Mouse (Mus musculus) liver, embryonic 14.5 days (tissue): ENCODE data around the gene Nthl1. TPM values are rescaled to one million over a fixed set of nuclear protein-coding genes. Genes with fewer than 3 reads are reported as not detected.
A peak's percentile ranks its signal among the peaks of the same experiment; 100 is the strongest.
"Not testable (repeated sequence)": the region's sequence is repeated elsewhere in the genome, so short reads cannot be mapped to it uniquely, and the experiment has no call there.

Experiments used
- ATAC-seq: fragments of 200-750 bp; cut with Nextera tagmentation; 2 replicates; pipeline ENCODE4 v1.8.0; 2017; ENCODE audit warnings: moderate number of reproducible peaks, mild to moderate bottlenecking, moderate library complexity; ENCODE audit not compliant: insufficient read depth
- DNase-seq, 3 experiments: peaks; one replicate each; pipeline ENCODE4 v3.0.0-alpha.2; 2012 to 2013; ENCODE audit warnings: low read depth in 3 of 3, low spot score in 3 of 3
- H3K27ac ChIP-seq: fragments of 300-500 bp; sonication (generic); 2 replicates; pipeline ENCODE4 v1.5.1; 2014; ENCODE audit warnings: moderate library complexity, mild to moderate bottlenecking, control low read depth, inconsistent platforms
- H3K27me3 ChIP-seq: fragments of 300-500 bp; sonication (generic); 2 replicates; pipeline ENCODE4 v1.6.1; 2014; ENCODE audit warnings: mild to moderate bottlenecking, low read length, moderate library complexity; ENCODE audit not compliant: control insufficient read depth, insufficient read depth
- H3K36me3 ChIP-seq: fragments of 300-500 bp; sonication (generic); replicated peaks from 2 replicates; pipeline ENCODE4 v1.6.1; 2014; ENCODE audit warnings: low read depth; ENCODE audit not compliant: control insufficient read depth, insufficient read depth
- H3K4me1 ChIP-seq, 2 experiments: fragments of 200-500 bp in 1 of 2; fragments of 300-500 bp in 1 of 2; sonication (generic) in 1 of 2; replicated peaks; 2 replicates each; pipeline ENCODE4 v1.6.1; 2012 to 2014; ENCODE audit warnings: antibody characterized with exemption in 1 of 2, inconsistent platforms in 1 of 2, low read length in 1 of 2; ENCODE audit not compliant: control insufficient read depth in 2 of 2, insufficient read depth in 2 of 2
- H3K4me2 ChIP-seq: fragments of 300-500 bp; sonication (generic); 2 replicates; pipeline ENCODE4 v1.6.1; 2014; ENCODE audit warnings: low read depth, mild to moderate bottlenecking, control low read depth, moderate library complexity
- H3K4me3 ChIP-seq, 2 experiments: fragments of 200-500 bp in 1 of 2; fragments of 300-500 bp in 1 of 2; sonication (generic) in 1 of 2; 2 replicates each; pipeline ENCODE4 v1.5.1; 2012 to 2014; ENCODE audit warnings: low read depth in 2 of 2, low read length in 2 of 2, mild to moderate bottlenecking in 2 of 2, control low read depth in 1 of 2, inconsistent platforms in 1 of 2, moderate library complexity in 1 of 2; ENCODE audit not compliant: insufficient read depth in 1 of 2
- H3K9ac ChIP-seq: fragments of 300-500 bp; sonication (generic); replicated peaks from 2 replicates; pipeline ENCODE4 v1.6.1; 2014; ENCODE audit warnings: mild to moderate bottlenecking, control low read depth, moderate library complexity
- H3K9me3 ChIP-seq: fragments of 300-500 bp; sonication (generic); 2 replicates; pipeline ENCODE4 v1.6.1; 2016; ENCODE audit warnings: low read length, mixed read lengths; ENCODE audit not compliant: control insufficient read depth
- CTCF ChIP-seq: IDR thresholded peaks from 2 replicates; pipeline ENCODE4 v1.5.1; 2016; ENCODE audit warnings: antibody characterized with exemption, low read depth, control low read depth
- EP300 ChIP-seq: IDR thresholded peaks from 2 replicates; pipeline ENCODE4 v1.6.1; 2016; ENCODE audit warnings: antibody characterized with exemption, low read depth
- WGBS: fragments of 180-500 bp; shearing (Covaris S2); extraction: QIAGEN DNeasy Blood & Tissue Kit; methylation state at CpG from one replicate; pipeline ENCODE4 v1.1.7; 2014; ENCODE audit not compliant: insufficient replicate concordance; 5-methylcytosine and 5-hydroxymethylcytosine counted together
- polyA plus RNA-seq, 2 experiments: library from polyadenylated mRNA; depleted of rRNA in 1 of 2; stranded (reverse) in 1 of 2; unstranded in 1 of 2; fragments of >200 nt; fragmentation: Nextera tagmentation in 1 of 2; extraction: Ambion mirVana in 1 of 2; gene quantifications; 2 replicates each; pipeline versions ENCODE4 v1.2.1 to v1.2.3; 2012 to 2014

The Nthl1 gene
- polyA plus RNA-seq, 2 experiments = 5.9 to 6.2 TPM

- ATAC-seq (no peak), DNase-seq (peak in 2 of 3 experiments; percentile 50 to 51)
- 15% methylated on average over 5 of the region's 6 CpGs for WGBS
- Histone ChIP-seq H3K4me1 (peaks cover 21 to 27% of the 10 kb centered on the region in 2 experiments), H3K9ac (no peak overlapping the region), H3K9me3 (no peaks in the 10 kb centered on the region), H3K4me3 (no peak overlapping the region), H3K27me3 (no peaks in the 10 kb centered on the region), H3K27ac (no peak overlapping the region), H3K36me3 (no peaks in the 10 kb centered on the region), H3K4me2 (no peak overlapping the region)
- TF ChIP-seq EP300 (no peak), CTCF (peak; percentile 79)
Measured at GRCm38 (mm10) chr17:24667416-24667815, 34.9 kb downstream of the Nthl1 start.

- peak overlapping the region; percentile 70 for H3K9ac ChIP-seq
- not testable (repeated sequence) for H3K9me3 ChIP-seq, H3K36me3 ChIP-seq, DNase-seq, H3K27me3 ChIP-seq
- ATAC-seq = peak; percentile 19
- H3K4me2 ChIP-seq = peak overlapping the region; percentile 96
- WGBS = 6% methylated on average over 15 of the region's 15 CpGs
- H3K4me1 ChIP-seq = peaks cover 21 to 28% of the 10 kb centered on the region in 2 experiments
- peak overlapping the region; percentile 65 for H3K27ac ChIP-seq
- H3K4me3 ChIP-seq = peak overlapping the region; percentile 78 to 87
Measured at GRCm38 (mm10) chr17:24669214-24669544, 36.7 kb downstream of the Nthl1 start.

- H3K9me3 ChIP-seq = no peaks in the 10 kb centered on the region
- H3K4me1 ChIP-seq = peaks cover 21 to 28% of the 10 kb centered on the region in 2 experiments
- peak within 1 kb of the TSS; percentile 96 for H3K4me2 ChIP-seq
- no peaks in the 10 kb centered on the region for H3K36me3 ChIP-seq
- peak; percentile 97 for ATAC-seq
- peak within 1 kb of the TSS; percentile 65 for H3K27ac ChIP-seq
- no peaks in the 10 kb centered on the region for H3K27me3 ChIP-seq
- H3K9ac ChIP-seq = peak within 1 kb of the TSS; percentile 86
- peak within 1 kb of the TSS; percentile 78 to 87 for H3K4me3 ChIP-seq
- peak; percentile 81 to 88 (median 87) for DNase-seq
- TF ChIP-seq EP300 (no peak), CTCF (peak; percentile 29)
- under 1% methylated on average over 78 of the region's 80 CpGs for WGBS
Measured at GRCm38 (mm10) chr17:24669545-24670245, 37.2 kb downstream of the Nthl1 start, which contains the start of gene Zfp598. TSS of gene Zfp598 (plus strand) at chr17:24669687.

- no peak for ATAC-seq
- WGBS = 5% methylated on average over 8 of the region's 8 CpGs
- TF ChIP-seq EP300 (no peak), CTCF (no peak)
Measured at GRCm38 (mm10) chr17:24670246-24670844, 37.9 kb downstream of the Nthl1 start.

GRCm38 (mm10) chr17:24671346-24671745 lies 38.9 kb downstream of the Nthl1 start:
- DNase-seq (no peak), ATAC-seq (no peak)
- Histone ChIP-seq H3K27me3 (no peaks in the 10 kb centered on the region), H3K4me1 (peaks cover 21 to 30% of the 10 kb centered on the region in 2 experiments), H3K27ac (no peak overlapping the region), H3K9ac (0 out of 2 replicates have a peak overlapping the region, but pooled peaks have one; percentile 28), H3K4me2 (peak overlapping the region; percentile 96), H3K36me3 (no peaks in the 10 kb centered on the region), H3K9me3 (no peaks in the 10 kb centered on the region), H3K4me3 (peak overlapping the region; percentile 19 to 87; a peak in 3 of 4 replicates)
- 46% methylated on average over 5 of the region's 5 CpGs for whole genome bisulfite sequencing
- TF ChIP-seq EP300 (no peak), CTCF (no peak)

More at GRCm38 (mm10) chr17:24670246-24670844, 37.9 kb downstream of the Nthl1 start:
- no peak for DNase-seq
- peak overlapping the region; percentile 96 for H3K4me2 ChIP-seq
- H3K9ac ChIP-seq = peak overlapping the region; percentile 86
- peak overlapping the region; percentile 78 to 87 for H3K4me3 ChIP-seq
- no peaks in the 10 kb centered on the region for H3K36me3 ChIP-seq
- H3K9me3 ChIP-seq = no peaks in the 10 kb centered on the region
- H3K4me1 ChIP-seq = peaks cover 21 to 28% of the 10 kb centered on the region in 2 experiments
- no peaks in the 10 kb centered on the region for H3K27me3 ChIP-seq
- peak overlapping the region; percentile 49 for H3K27ac ChIP-seq
